Mouse (Mus musculus) limb, embryonic 12.5 days (tissue): ENCODE measurements around the gene Mt3. TPM values are rescaled to one million over a fixed set of nuclear protein-coding genes. Genes with fewer than 3 reads are reported as not detected.

Experiments
- ATAC-seq: fragments of 200-750 bp; cut with Nextera tagmentation; 2 replicates; pipeline ENCODE4 v1.8.0; 2017; ENCODE audit warnings: low read depth, moderate TSS enrichment; ENCODE audit not compliant: insufficient number of reproducible peaks, insufficient read depth, low FRiP score, low TSS enrichment
- H3K27ac ChIP-seq: fragments of 300-500 bp; sonication (generic); 2 replicates; pipeline ENCODE4 v1.5.1; 2016; ENCODE audit warnings: mild to moderate bottlenecking, moderate library complexity
- H3K27me3 ChIP-seq: fragments of 300-500 bp; sonication (generic); 2 replicates; pipeline ENCODE4 v1.6.1; 2016; ENCODE audit warnings: mild to moderate bottlenecking, moderate library complexity
- H3K36me3 ChIP-seq: fragments of 300-500 bp; sonication (generic); 2 replicates; pipeline ENCODE4 v1.6.1; 2016; ENCODE audit warnings: mild to moderate bottlenecking, moderate library complexity
- H3K4me1 ChIP-seq: fragments of 300-500 bp; sonication (generic); replicated peaks from 2 replicates; pipeline ENCODE4 v1.6.1; 2016
- H3K4me2 ChIP-seq: fragments of 300-500 bp; sonication (generic); 2 replicates; pipeline ENCODE4 v1.6.1; 2016; ENCODE audit warnings: mild to moderate bottlenecking, moderate library complexity
- H3K4me3 ChIP-seq: fragments of 300-500 bp; sonication (generic); replicated peaks from 2 replicates; pipeline ENCODE4 v1.5.1; 2016; ENCODE audit warnings: mild to moderate bottlenecking
- H3K9ac ChIP-seq: fragments of 300-500 bp; sonication (generic); replicated peaks from 2 replicates; pipeline ENCODE4 v1.6.1; 2016; ENCODE audit warnings: mild to moderate bottlenecking, moderate library complexity
- H3K9me3 ChIP-seq: fragments of 300-500 bp; sonication (generic); 2 replicates; pipeline ENCODE4 v1.6.1; 2016; ENCODE audit warnings: mild to moderate bottlenecking, moderate library complexity
- WGBS: fragments of 180-500 bp; shearing (Covaris S2); methylation state at CpG from one replicate; pipeline ENCODE4 v1.1.7; 2016; 5-methylcytosine and 5-hydroxymethylcytosine counted together
- polyA plus RNA-seq: library from polyadenylated mRNA; unstranded; fragments of >200 nt; fragmentation: Nextera tagmentation; extraction: Ambion mirVana; gene quantifications from 2 replicates; pipeline ENCODE4 v1.2.1, GENCODE M21; 2016

The Mt3 gene
- polyA plus RNA-seq, 1 experiment from 2014 or later = 0.43 TPM

- Histone ChIP-seq H3K4me2 (peak overlapping the region; percentile 42; the same call in 1 of the 2 replicates), H3K9ac (no peak overlapping the region), H3K27ac (no peak overlapping the region), H3K4me1 (peaks cover 45% of the 10 kb centered on the region), H3K4me3 (no peak overlapping the region), H3K9me3 (no peaks in the 10 kb centered on the region), H3K36me3 (no peaks in the 10 kb centered on the region), H3K27me3 (peaks cover 73% of the 10 kb centered on the region)
- whole genome bisulfite sequencing = 27% methylated on average over 21 of the region's 21 CpGs
- no peak for ATAC-seq
Measured at GRCm38 (mm10) chr8:94187290-94188002, 35.0 kb downstream of the Mt3 start.

GRCm38 (mm10) chr8:94189275-94190031 is 37.0 kb downstream of the Mt3 start:
- H3K9me3 ChIP-seq = no peaks in the 10 kb centered on the region
- peaks cover 33% of the 10 kb centered on the region for H3K4me1 ChIP-seq
- no peak for ATAC-seq
- no peak overlapping the region for H3K9ac ChIP-seq
- H3K4me2 ChIP-seq = no peak overlapping the region
- no peak overlapping the region for H3K4me3 ChIP-seq
- no peak overlapping the region for H3K27ac ChIP-seq
- 76% methylated on average over 13 of the region's 13 CpGs for WGBS
- H3K36me3 ChIP-seq = no peaks in the 10 kb centered on the region
- peaks cover 53% of the 10 kb centered on the region for H3K27me3 ChIP-seq

- Histone ChIP-seq H3K4me1 (peaks cover 31% of the 10 kb centered on the region), H3K4me2 (peak overlapping the region; percentile 54), H3K9ac (no peak overlapping the region), H3K36me3 (no peaks in the 10 kb centered on the region), H3K9me3 (no peaks in the 10 kb centered on the region), H3K4me3 (peak overlapping the region; percentile 28), H3K27me3 (peaks cover 36% of the 10 kb centered on the region), H3K27ac (no peak overlapping the region)
- no peak for ATAC-seq
- WGBS = 22% methylated on average over 21 of the region's 21 CpGs
Measured at GRCm38 (mm10) chr8:94191101-94191691, 38.8 kb downstream of the Mt3 start.

GRCm38 (mm10) chr8:94192926-94193325 is 40.5 kb downstream of the Mt3 start:
- H3K9ac ChIP-seq = no peak overlapping the region
- no peak overlapping the region for H3K27ac ChIP-seq
- H3K4me2 ChIP-seq = no peak overlapping the region
- H3K9me3 ChIP-seq = no peaks in the 10 kb centered on the region
- no peak overlapping the region for H3K4me3 ChIP-seq
- H3K27me3 ChIP-seq = peaks cover 19% of the 10 kb centered on the region
- 37% methylated on average over 1 of the region's 1 CpGs for WGBS
- H3K4me1 ChIP-seq = peaks cover 15% of the 10 kb centered on the region
- no peaks in the 10 kb centered on the region for H3K36me3 ChIP-seq
- ATAC-seq = no peak

GRCm38 (mm10) chr8:94194591-94195223 is 42.3 kb downstream of the Mt3 start:
- no peak for ATAC-seq
- Histone ChIP-seq H3K4me1 (peaks cover 15% of the 10 kb centered on the region), H3K27me3 (peaks cover 5% of the 10 kb centered on the region; the same call in 1 of the 2 replicates), H3K36me3 (no peaks in the 10 kb centered on the region), H3K9me3 (no peaks in the 10 kb centered on the region), H3K4me3 (no peak overlapping the region), H3K27ac (no peak overlapping the region), H3K9ac (no peak overlapping the region), H3K4me2 (no peak overlapping the region)
- 88% methylated on average over 7 of the region's 7 CpGs for WGBS

- Histone ChIP-seq H3K9ac (no peak overlapping the region), H3K9me3 (no peaks in the 10 kb centered on the region), H3K4me2 (no peak overlapping the region), H3K27ac (no peak overlapping the region), H3K36me3 (no peaks in the 10 kb centered on the region), H3K27me3 (no peaks in the 10 kb centered on the region), H3K4me3 (no peak overlapping the region), H3K4me1 (no peaks in the 10 kb centered on the region)
- ATAC-seq = no peak
- WGBS = 44% methylated on average over 10 of the region's 10 CpGs
Measured at GRCm38 (mm10) chr8:94199202-94199869, 46.9 kb downstream of the Mt3 start.

Other genes starting within 250 kb of the Mt3 start
- 48.1 and 53.1 TPM in 2 replicates for gene Amfr, start 139.8 kb upstream of the Mt3 start, polyA plus RNA-seq
- gene Nudt21, start 115.6 kb upstream of the Mt3 start, polyA plus RNA-seq = 132 and 148 TPM in 2 replicates
- 14.0 and 16.1 TPM in 2 replicates for gene Ogfod1, start 115.4 kb upstream of the Mt3 start, polyA plus RNA-seq
- 12.5 and 15.3 TPM in 2 replicates for gene Bbs2, start 53.7 kb upstream of the Mt3 start, polyA plus RNA-seq
- gene Mt4, start 15.4 kb upstream of the Mt3 start, polyA plus RNA-seq = not detected in 2 replicates
- 15.1 TPM in 2 replicates for gene Mt2, start 20.1 kb downstream of the Mt3 start, polyA plus RNA-seq
- gene Mt1, start 26.5 kb downstream of the Mt3 start, polyA plus RNA-seq = 43.6 and 53.6 TPM in 2 replicates
- gene Nup93, start 62.0 kb downstream of the Mt3 start, polyA plus RNA-seq = 114 TPM in 2 replicates
- not detected in 2 replicates for gene Slc12a3, start 176.6 kb downstream of the Mt3 start, polyA plus RNA-seq
- gene Herpud1, start 233.8 kb downstream of the Mt3 start, polyA plus RNA-seq = 47.5 and 50.9 TPM in 2 replicates